Mouse (Mus musculus): ENCODE results near the gene Sec14l4. TPM values are rescaled to one million over a fixed set of nuclear protein-coding genes. Genes with fewer than 3 reads are reported as not detected.
A peak's percentile ranks its signal among the peaks of the same experiment; 100 is the strongest.
"Not testable (repeated sequence)": the region's sequence is repeated elsewhere in the genome, so short reads cannot be mapped to it uniquely, and the experiment has no call there.

Sec14l4 gene
- polyA plus RNA-seq, 1 experiment: not detected

GRCm38 (mm10) chr11:3995511-3995910 is 35.8 kb upstream of the Sec14l4 start:
- peaks cover 17% of the 10 kb centered on the region for H3K4me1 ChIP-seq
- H3K4me3 ChIP-seq (replicated peaks): no peak overlapping the region
- TF ChIP-seq GATA1 (IDR thresholded peaks at IDR 0.05; ENCODE audit: borderline replicate concordance, low read length) (no peak), FLI1 (IDR thresholded peaks at IDR 0.05; ENCODE audit: low read length) (no peak)
- peaks cover 19% of the 10 kb centered on the region for H3K9me3 ChIP-seq
- H3K36me3 ChIP-seq (replicated peaks; ENCODE audit: low read length): no peaks in the 10 kb centered on the region
- H3K27me3 ChIP-seq (replicated peaks): peaks cover 73% of the 10 kb centered on the region

- TF ChIP-seq FLI1 (IDR thresholded peaks at IDR 0.05; ENCODE audit: low read length) (no peak), GATA1 (IDR thresholded peaks at IDR 0.05; ENCODE audit: borderline replicate concordance, low read length) (no peak)
- peaks cover 66% of the 10 kb centered on the region for H3K27me3 ChIP-seq (replicated peaks)
- peaks cover 17% of the 10 kb centered on the region for H3K4me1 ChIP-seq
- H3K4me3 ChIP-seq (replicated peaks): no peak overlapping the region
- H3K36me3 ChIP-seq (replicated peaks; ENCODE audit: low read length): no peaks in the 10 kb centered on the region
- peaks cover 19% of the 10 kb centered on the region for H3K9me3 ChIP-seq
Observed at GRCm38 (mm10) chr11:3996840-3997239, 34.4 kb upstream of the Sec14l4 start.

GRCm38 (mm10) chr11:3997978-3998720 is 33.1 kb upstream of the Sec14l4 start:
- H3K36me3 ChIP-seq (replicated peaks; ENCODE audit: low read length): no peaks in the 10 kb centered on the region
- peaks cover 17% of the 10 kb centered on the region for H3K4me1 ChIP-seq
- peaks cover 55% of the 10 kb centered on the region for H3K27me3 ChIP-seq (replicated peaks)
- peaks cover 19% of the 10 kb centered on the region for H3K9me3 ChIP-seq
- H3K4me3 ChIP-seq (replicated peaks): peak overlapping the region; percentile 87
- TF ChIP-seq GATA1 (IDR thresholded peaks at IDR 0.05; ENCODE audit: borderline replicate concordance, low read length): no peak
- no peak for TF ChIP-seq FLI1 (IDR thresholded peaks at IDR 0.05; ENCODE audit: low read length)

- Histone ChIP-seq H3K27me3 (replicated peaks) (peaks cover 53% of the 10 kb centered on the region), H3K9me3 (peaks cover 19% of the 10 kb centered on the region), H3K36me3 (replicated peaks; ENCODE audit: low read length) (no peaks in the 10 kb centered on the region), H3K4me1 (peaks cover 17% of the 10 kb centered on the region), H3K4me3 (replicated peaks) (no peak overlapping the region)
- TF ChIP-seq GATA1 (IDR thresholded peaks at IDR 0.05; ENCODE audit: borderline replicate concordance, low read length) (no peak), FLI1 (IDR thresholded peaks at IDR 0.05; ENCODE audit: low read length) (no peak)
Observed at GRCm38 (mm10) chr11:3999547-3999946, 31.7 kb upstream of the Sec14l4 start.

- TF ChIP-seq GATA1 (IDR thresholded peaks at IDR 0.05; ENCODE audit: borderline replicate concordance, low read length) (no peak), FLI1 (IDR thresholded peaks at IDR 0.05; ENCODE audit: low read length) (no peak)
- Histone ChIP-seq H3K27me3 (replicated peaks) (peaks cover 57% of the 10 kb centered on the region), H3K36me3 (replicated peaks; ENCODE audit: low read length) (no peaks in the 10 kb centered on the region), H3K9me3 (peaks cover 19% of the 10 kb centered on the region), H3K4me3 (replicated peaks) (peak overlapping the region; percentile 1), H3K4me1 (peaks cover 20% of the 10 kb centered on the region)
Observed at GRCm38 (mm10) chr11:4001603-4002002, 29.7 kb upstream of the Sec14l4 start.

- Histone ChIP-seq H3K27me3 (replicated peaks) (peaks cover 42% of the 10 kb centered on the region), H3K4me3 (replicated peaks) (no peak overlapping the region), H3K9me3 (0 out of 2 replicates have a peak, but pooled peaks cover 3% of the 10 kb centered on the region), H3K4me1 (peaks cover 23% of the 10 kb centered on the region), H3K36me3 (replicated peaks; ENCODE audit: low read length) (no peaks in the 10 kb centered on the region)
- TF ChIP-seq GATA1 (IDR thresholded peaks at IDR 0.05; ENCODE audit: borderline replicate concordance, low read length) (no peak), FLI1 (IDR thresholded peaks at IDR 0.05; ENCODE audit: low read length) (no peak)
Observed at GRCm38 (mm10) chr11:4005220-4005805, 25.9 kb upstream of the Sec14l4 start.

GRCm38 (mm10) chr11:4006462-4006861 is 24.8 kb upstream of the Sec14l4 start:
- H3K9me3 ChIP-seq: peaks cover 13% of the 10 kb centered on the region
- H3K4me1 ChIP-seq: peaks cover 23% of the 10 kb centered on the region
- H3K36me3 ChIP-seq (replicated peaks; ENCODE audit: low read length): no peaks in the 10 kb centered on the region
- TF ChIP-seq GATA1 (IDR thresholded peaks at IDR 0.05; ENCODE audit: borderline replicate concordance, low read length) (no peak), FLI1 (IDR thresholded peaks at IDR 0.05; ENCODE audit: low read length) (no peak)
- H3K27me3 ChIP-seq (replicated peaks): peaks cover 44% of the 10 kb centered on the region
- no peak overlapping the region for H3K4me3 ChIP-seq (replicated peaks)

GRCm38 (mm10) chr11:4012616-4013015 is 18.6 kb upstream of the Sec14l4 start:
- H3K4me1 ChIP-seq: peaks cover 6% of the 10 kb centered on the region
- no peaks in the 10 kb centered on the region for H3K36me3 ChIP-seq (replicated peaks; ENCODE audit: low read length)
- no peak for TF ChIP-seq FLI1 (IDR thresholded peaks at IDR 0.05; ENCODE audit: low read length)
- TF ChIP-seq GATA1 (IDR thresholded peaks at IDR 0.05; ENCODE audit: borderline replicate concordance, low read length): no peak
- peaks cover 43% of the 10 kb centered on the region for H3K9me3 ChIP-seq
- H3K4me3 ChIP-seq (replicated peaks): no peak overlapping the region
- peaks cover 27% of the 10 kb centered on the region for H3K27me3 ChIP-seq (replicated peaks)

- H3K4me3 ChIP-seq (replicated peaks): not testable (repeated sequence)
Observed at GRCm38 (mm10) chr11:4015796-4016195, 15.5 kb upstream of the Sec14l4 start.

GRCm38 (mm10) chr11:4022111-4022510 is 9.2 kb upstream of the Sec14l4 start:
- H3K27me3 ChIP-seq (replicated peaks); H3K4me1 ChIP-seq; H3K4me3 ChIP-seq (replicated peaks); H3K36me3 ChIP-seq (replicated peaks; ENCODE audit: low read length): not testable (repeated sequence)
- peaks cover 25% of the 10 kb centered on the region for H3K9me3 ChIP-seq

More at GRCm38 (mm10) chr11:4015796-4016195, 15.5 kb upstream of the Sec14l4 start:
- Histone ChIP-seq H3K9me3 (peaks cover 36% of the 10 kb centered on the region), H3K27me3 (replicated peaks) (peaks cover 12% of the 10 kb centered on the region)
- H3K36me3 ChIP-seq (replicated peaks; ENCODE audit: low read length); H3K4me1 ChIP-seq: not testable (repeated sequence)
